Mouse (Mus musculus) stomach, embryonic 14.5 days (tissue): ENCODE results near the gene Sox13. TPM values are rescaled to one million over a fixed set of nuclear protein-coding genes. Genes with fewer than 3 reads are reported as not detected.

Experiments used
- ATAC-seq: fragments of 200-750 bp; cut with Nextera tagmentation; 2 replicates; pipeline ENCODE4 v1.8.0; 2017; ENCODE audit warnings: low read depth, moderate TSS enrichment; ENCODE audit not compliant: insufficient number of reproducible peaks, insufficient read depth, low FRiP score
- H3K27ac ChIP-seq: fragments of 300-500 bp; sonication (generic); 2 replicates; pipeline ENCODE4 v1.5.1; 2014; ENCODE audit warnings: mild to moderate bottlenecking, low read length, moderate library complexity, mixed read lengths
- H3K27me3 ChIP-seq: fragments of 300-500 bp; sonication (generic); 2 replicates; pipeline ENCODE4 v1.6.1; 2014; ENCODE audit warnings: low read length, control low read depth, mixed read lengths; ENCODE audit not compliant: control insufficient read depth, insufficient read depth
- H3K36me3 ChIP-seq: fragments of 300-500 bp; sonication (generic); 2 replicates; pipeline ENCODE4 v1.6.1; 2014; ENCODE audit warnings: mild to moderate bottlenecking, control low read depth, low read length, moderate library complexity, mixed read lengths; ENCODE audit not compliant: control insufficient read depth, insufficient read depth
- H3K4me1 ChIP-seq: fragments of 300-500 bp; sonication (generic); 2 replicates; pipeline ENCODE4 v1.6.1; 2014; ENCODE audit warnings: low read length, control low read depth, mixed read lengths; ENCODE audit not compliant: control insufficient read depth, insufficient read depth
- H3K4me2 ChIP-seq: fragments of 300-500 bp; sonication (generic); replicated peaks from 2 replicates; pipeline ENCODE4 v1.6.1; 2014; ENCODE audit warnings: low read depth, low read length, control low read depth
- H3K4me3 ChIP-seq: fragments of 300-500 bp; sonication (generic); 2 replicates; pipeline ENCODE4 v1.5.1; 2014; ENCODE audit warnings: low read depth, low read length, control low read depth
- H3K9ac ChIP-seq: fragments of 300-500 bp; sonication (generic); replicated peaks from 2 replicates; pipeline ENCODE4 v1.6.1; 2014; ENCODE audit warnings: low read depth, mild to moderate bottlenecking, control low read depth, low read length, moderate library complexity, mixed read lengths
- H3K9me3 ChIP-seq: fragments of 300-500 bp; sonication (generic); 2 replicates; pipeline ENCODE4 v1.6.1; 2016; ENCODE audit warnings: low read depth, low read length, control low read depth; ENCODE audit not compliant: control insufficient read depth
- WGBS: fragments of 180-500 bp; shearing (Covaris S2); extraction: QIAGEN DNeasy Blood & Tissue Kit; methylation state at CpG from one replicate; pipeline ENCODE4 v1.1.7; 2014; 5-methylcytosine and 5-hydroxymethylcytosine counted together
- polyA plus RNA-seq: library from polyadenylated mRNA; unstranded; fragments of >200 nt; fragmentation: Nextera tagmentation; extraction: Ambion mirVana; gene quantifications from 2 replicates; pipeline ENCODE4 v1.2.1, GENCODE M21; 2014

Gene Sox13
- polyA plus RNA-seq = 8.2 and 8.5 TPM in 2 replicates

GRCm38 (mm10) chr1:133423543-133424480, at the start of gene Sox13:
Gene Sox13, minus strand, starts transcription at chr1:133424377.
- ATAC-seq = peak; percentile 77
- peaks cover 21% of the 10 kb centered on the region for H3K4me1 ChIP-seq
- no peaks in the 10 kb centered on the region for H3K9me3 ChIP-seq
- no peaks in the 10 kb centered on the region for H3K27me3 ChIP-seq
- H3K27ac ChIP-seq = peak within 1 kb of the TSS; percentile 90
- peak within 1 kb of the TSS; percentile 92 for H3K4me2 ChIP-seq
- WGBS = under 1% methylated on average over 106 of the region's 128 CpGs
- H3K36me3 ChIP-seq = no peaks in the 10 kb centered on the region
- H3K9ac ChIP-seq = peak within 1 kb of the TSS; percentile 82
- H3K4me3 ChIP-seq = peak within 1 kb of the TSS; percentile 76

- Histone ChIP-seq H3K4me2 (no peak overlapping the region), H3K9ac (no peak overlapping the region), H3K27ac (peak overlapping the region; percentile 33; the same call in 1 of the 2 replicates), H3K4me3 (no peak overlapping the region), H3K36me3 (no peaks in the 10 kb centered on the region), H3K27me3 (no peaks in the 10 kb centered on the region), H3K9me3 (no peaks in the 10 kb centered on the region), H3K4me1 (peaks cover 6% of the 10 kb centered on the region; the same call in 1 of the 2 replicates)
- WGBS = 32% methylated on average over 2 of the region's 2 CpGs
- no peak for ATAC-seq
Measured at GRCm38 (mm10) chr1:133471556-133471955, 47.4 kb upstream of the Sox13 start.

- no peaks in the 10 kb centered on the region for H3K27me3 ChIP-seq
- peak; percentile 63; the same call in 1 of the 2 replicates for ATAC-seq
- H3K27ac ChIP-seq = peak overlapping the region; percentile 34
- no peaks in the 10 kb centered on the region for H3K9me3 ChIP-seq
- WGBS = 42% methylated on average over 7 of the region's 7 CpGs
- H3K4me3 ChIP-seq = no peak overlapping the region
- H3K9ac ChIP-seq = no peak overlapping the region
- peaks cover 6% of the 10 kb centered on the region; the same call in 1 of the 2 replicates for H3K4me1 ChIP-seq
- H3K36me3 ChIP-seq = no peaks in the 10 kb centered on the region
- no peak overlapping the region for H3K4me2 ChIP-seq
Measured at GRCm38 (mm10) chr1:133471086-133471485, 46.9 kb upstream of the Sox13 start.

GRCm38 (mm10) chr1:133470242-133471025, 46.3 kb upstream of the Sox13 start:
- Histone ChIP-seq H3K4me3 (no peak overlapping the region), H3K4me1 (peaks cover 6% of the 10 kb centered on the region; the same call in 1 of the 2 replicates), H3K4me2 (no peak overlapping the region), H3K36me3 (no peaks in the 10 kb centered on the region), H3K27ac (peak overlapping the region; percentile 34), H3K27me3 (no peaks in the 10 kb centered on the region), H3K9me3 (no peaks in the 10 kb centered on the region), H3K9ac (no peak overlapping the region)
- 50% methylated on average over 10 of the region's 10 CpGs for WGBS
- ATAC-seq = 0 out of 2 replicates have a peak, but pooled peaks have one; percentile 42

GRCm38 (mm10) chr1:133469213-133469612, 45.0 kb upstream of the Sox13 start:
- ATAC-seq = no peak
- no peaks in the 10 kb centered on the region for H3K9me3 ChIP-seq
- H3K4me3 ChIP-seq = no peak overlapping the region
- no peak overlapping the region for H3K9ac ChIP-seq
- H3K4me2 ChIP-seq = no peak overlapping the region
- WGBS = 53% methylated on average over 4 of the region's 4 CpGs
- peaks cover 6% of the 10 kb centered on the region; the same call in 1 of the 2 replicates for H3K4me1 ChIP-seq
- no peak overlapping the region for H3K27ac ChIP-seq
- no peaks in the 10 kb centered on the region for H3K36me3 ChIP-seq
- no peaks in the 10 kb centered on the region for H3K27me3 ChIP-seq

DNA sequence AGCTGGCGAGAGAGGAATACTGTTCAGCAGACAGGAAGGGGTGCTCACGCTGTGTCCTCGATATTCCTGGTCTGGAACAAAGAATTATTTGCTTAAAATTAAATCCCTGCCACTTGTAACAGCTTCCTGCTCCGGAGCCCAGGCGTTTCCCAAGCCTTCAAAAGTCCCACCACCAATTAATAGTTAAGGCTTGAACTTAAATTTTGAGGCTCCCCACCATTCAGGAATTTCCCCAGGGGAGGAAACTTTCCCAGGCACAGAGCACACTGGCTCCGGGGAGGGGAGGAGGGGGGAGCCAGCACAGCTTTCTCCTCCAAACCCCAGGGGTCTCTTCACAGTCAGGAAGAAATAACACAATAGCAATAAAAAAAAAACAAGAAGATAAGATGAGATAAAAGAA, 44.6 kb upstream of the Sox13 start:
- Histone ChIP-seq H3K27me3 (no peaks in the 10 kb centered on the region), H3K36me3 (no peaks in the 10 kb centered on the region), H3K4me2 (no peak overlapping the region), H3K9ac (no peak overlapping the region), H3K4me3 (no peak overlapping the region), H3K9me3 (no peaks in the 10 kb centered on the region), H3K4me1 (peaks cover 6% of the 10 kb centered on the region; the same call in 1 of the 2 replicates), H3K27ac (no peak overlapping the region)
- 40% methylated on average over 6 of the region's 6 CpGs for WGBS
- ATAC-seq = no peak

DNA sequence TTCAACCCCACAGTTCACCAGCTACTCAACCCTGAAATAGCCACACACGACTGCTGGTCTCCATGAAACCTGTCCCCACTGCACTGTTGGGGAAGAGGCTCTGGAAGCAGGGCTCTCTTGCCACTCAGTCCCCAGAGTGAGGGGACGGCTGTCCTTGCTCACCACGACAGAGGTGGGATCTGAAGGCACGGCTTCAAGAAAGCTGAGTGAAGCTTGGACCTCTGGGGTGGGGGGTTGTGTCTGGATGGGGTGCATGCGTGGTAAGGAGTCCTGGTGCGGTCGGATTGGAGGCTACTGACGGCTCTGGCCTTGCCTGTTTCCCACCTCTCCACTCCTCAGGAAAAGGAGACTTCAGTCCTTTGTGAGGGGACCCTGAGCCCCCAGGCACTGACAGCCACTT, 43.7 kb upstream of the Sox13 start:
- no peak for ATAC-seq
- H3K4me3 ChIP-seq = no peak overlapping the region
- no peaks in the 10 kb centered on the region for H3K36me3 ChIP-seq
- H3K9me3 ChIP-seq = no peaks in the 10 kb centered on the region
- H3K4me2 ChIP-seq = no peak overlapping the region
- H3K27me3 ChIP-seq = no peaks in the 10 kb centered on the region
- WGBS = 77% methylated on average over 8 of the region's 8 CpGs
- no peak overlapping the region for H3K27ac ChIP-seq
- no peak overlapping the region for H3K9ac ChIP-seq
- H3K4me1 ChIP-seq = peaks cover 6% of the 10 kb centered on the region; the same call in 1 of the 2 replicates

GRCm38 (mm10) chr1:133463138-133463537, 39.0 kb upstream of the Sox13 start:
- Histone ChIP-seq H3K27me3 (no peaks in the 10 kb centered on the region), H3K4me3 (no peak overlapping the region), H3K9me3 (no peaks in the 10 kb centered on the region), H3K27ac (no peak overlapping the region), H3K4me2 (no peak overlapping the region), H3K36me3 (no peaks in the 10 kb centered on the region), H3K9ac (no peak overlapping the region), H3K4me1 (no peaks in the 10 kb centered on the region)
- ATAC-seq = no peak
- 67% methylated on average over 5 of the region's 5 CpGs for WGBS
